Mouse (Mus musculus): ENCODE results near the gene Lrrc51.

DNA sequence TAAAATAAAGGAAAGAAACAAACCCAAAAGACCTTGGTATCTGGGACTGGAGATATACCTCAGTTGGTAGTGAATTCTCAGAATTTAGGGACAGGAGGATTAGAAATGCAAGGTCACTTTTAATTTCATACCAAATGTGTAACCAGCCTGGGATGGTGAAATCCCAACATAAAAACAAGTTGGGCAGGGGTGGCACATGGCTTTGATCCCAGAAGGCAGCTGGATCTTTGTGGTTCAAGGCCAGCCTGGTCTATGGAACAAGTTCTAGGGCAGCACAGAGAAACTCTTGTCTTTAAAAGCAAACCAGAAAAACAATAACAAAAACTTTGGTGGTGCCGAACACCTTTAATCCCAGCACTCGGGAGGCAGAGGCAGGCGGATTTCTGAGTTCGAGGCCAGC is 66.2 kb downstream of the Lrrc51 start:
- TF ChIP-seq USF1 (IDR thresholded peaks at IDR 0.05; ENCODE audit: low read depth), result no peak
- no peak for TF ChIP-seq MAX (IDR thresholded peaks at IDR 0.05; ENCODE audit: low read depth)
- no peak for TF ChIP-seq POLR2A (IDR thresholded peaks at IDR 0.05; ENCODE audit: insufficient read length, low read depth)
- TF ChIP-seq POLR2AphosphoS2 (IDR thresholded peaks at IDR 0.05; ENCODE audit: insufficient read length, low read depth), result no peak
- no peak for TF ChIP-seq CEBPB (IDR thresholded peaks at IDR 0.05; ENCODE audit: insufficient read depth, poor library complexity, severe bottlenecking)
- no peak for TF ChIP-seq TCF12 (IDR thresholded peaks at IDR 0.05; ENCODE audit: insufficient read depth, poor library complexity, severe bottlenecking)
- no peak for TF ChIP-seq MYOG (IDR thresholded peaks at IDR 0.05; ENCODE audit: control insufficient read depth in 1 of 3, insufficient read depth in 1 of 3, insufficient read length in 2 of 3, low read depth in 2 of 3)
- no peak for TF ChIP-seq E2F4 (IDR thresholded peaks at IDR 0.05; ENCODE audit: insufficient read depth)
- TF ChIP-seq REST (IDR thresholded peaks at IDR 0.05; ENCODE audit: insufficient read depth, insufficient read length), result no peak

Data from myocyte (in vitro differentiated cells).